Mouse (Mus musculus) left cerebral cortex, postnatal 25 days (tissue): ENCODE data around the gene Itga11. TPM values are rescaled to one million over a fixed set of nuclear protein-coding genes. Genes with fewer than 3 reads are reported as not detected.
"Not testable (repeated sequence)": the region's sequence is repeated elsewhere in the genome, so short reads cannot be mapped to it uniquely, and the experiment has no call there.

Experiments
- DNase-seq, 2 experiments: peaks; one replicate each; pipeline ENCODE4 v3.0.0; 2022; ENCODE audit warnings: low spot score in 2 of 2, mixed read lengths in 1 of 2
- intact Hi-C: fragments of 180-260 bp; cut with DNase I; formaldehyde crosslinking; loops from one replicate; pipeline ENCODE4 v1.15.1; 2025
- total RNA-seq, 2 experiments: library from RNA; stranded (reverse); gene quantifications; 2 replicates each; pipeline ENCODE4 v1.2.3; 2021

The Itga11 gene
- total RNA-seq, 2 experiments from 2014 or later, result 2.1 to 3.3 TPM

GRCm38 (mm10) chr9:62749666-62750065 is 72.0 kb downstream of the Itga11 start:
- no peak for DNase-seq
- intact Hi-C loops, result no loop called here

GRCm38 (mm10) chr9:62750381-62750780 is 72.8 kb downstream of the Itga11 start:
- DNase-seq, result no peak
- intact Hi-C loops, result no loop called here

GRCm38 (mm10) chr9:62758288-62758687 is 80.7 kb downstream of the Itga11 start:
- intact Hi-C loops, result no loop called here
- peak; percentile 72 to 96 for DNase-seq

GRCm38 (mm10) chr9:62759601-62760000 is 82.0 kb downstream of the Itga11 start:
- intact Hi-C loops, result no loop called here
- DNase-seq, result no peak

GRCm38 (mm10) chr9:62763478-62763877 is 85.9 kb downstream of the Itga11 start:
- intact Hi-C loops, result no loop called here
- peak; percentile 57 to 81 for DNase-seq

- peak in 1 of 2 experiments; percentile 81 for DNase-seq
- intact Hi-C loops, result loop anchor here (2.0 to 5.0 kb wide), 2 partner anchors 17 to 133 kb away; no protein-coding TSS in a partner anchor
Measured at GRCm38 (mm10) chr9:62765346-62765745, 87.7 kb downstream of the Itga11 start.

- DNase-seq, result no peak
- intact Hi-C loops, result loop anchor here (5.0 kb wide), 1 partner anchor 135 kb away; no protein-coding TSS in a partner anchor
Measured at GRCm38 (mm10) chr9:62767464-62767863, 89.8 kb downstream of the Itga11 start.

GRCm38 (mm10) chr9:62768361-62768760 is 90.7 kb downstream of the Itga11 start:
- intact Hi-C loops, result loop anchor here (5.0 kb wide), 1 partner anchor 136 kb away; no protein-coding TSS in a partner anchor
- peak in 1 of 2 experiments; percentile 51 for DNase-seq

- intact Hi-C loops, result no loop called here
- no peak for DNase-seq
Measured at GRCm38 (mm10) chr9:62772746-62773145, 95.1 kb downstream of the Itga11 start.

- intact Hi-C loops, result loop anchor here (5.0 kb wide), 3 partner anchors 113 to 223 kb away; no protein-coding TSS in a partner anchor
- DNase-seq, result no peak
Measured at GRCm38 (mm10) chr9:62775464-62775863, 97.8 kb downstream of the Itga11 start.

GRCm38 (mm10) chr9:62777461-62777860 is 99.8 kb downstream of the Itga11 start:
- intact Hi-C loops, result loop anchor here (2.0 to 5.0 kb wide), 5 partner anchors 33 to 491 kb away; no protein-coding TSS in a partner anchor
- DNase-seq, result peak; percentile 69 to 77

- intact Hi-C loops, result loop anchor here (5.0 kb wide), 3 partner anchors 116 to 226 kb away; no protein-coding TSS in a partner anchor
- no peak for DNase-seq
Measured at GRCm38 (mm10) chr9:62778721-62779120, 101.1 kb downstream of the Itga11 start.

- intact Hi-C loops, result loop anchor here (2.0 kb wide), 2 partner anchors 17 to 47 kb away; no protein-coding TSS in a partner anchor
- DNase-seq, result no peak
Measured at GRCm38 (mm10) chr9:62781965-62782364, 104.3 kb downstream of the Itga11 start.

- intact Hi-C loops, result loop anchor here (2.0 kb wide), 2 partner anchors 18 to 46 kb away; no protein-coding TSS in a partner anchor
- peak; percentile 82 to 96 for DNase-seq
Measured at GRCm38 (mm10) chr9:62782976-62783781, 105.6 kb downstream of the Itga11 start.

GRCm38 (mm10) chr9:62784233-62784632 is 106.6 kb downstream of the Itga11 start:
- no peak for DNase-seq
- intact Hi-C loops, result no loop called here

GRCm38 (mm10) chr9:62786721-62787120 is 109.1 kb downstream of the Itga11 start:
- peak in 1 of 2 experiments; percentile 86 for DNase-seq
- intact Hi-C loops, result no loop called here

GRCm38 (mm10) chr9:62789856-62790255 is 112.2 kb downstream of the Itga11 start:
- intact Hi-C loops, result no loop called here
- DNase-seq, result peak in 1 of 2 experiments; percentile 39

GRCm38 (mm10) chr9:62799218-62799617 is 121.6 kb downstream of the Itga11 start:
- intact Hi-C loops, DNase-seq: not testable (repeated sequence)

- no peak for DNase-seq
- intact Hi-C loops, result no loop called here
Measured at GRCm38 (mm10) chr9:62810095-62810494, 132.5 kb downstream of the Itga11 start.
